Mouse (Mus musculus) hindlimb bud, embryonic 11.5 days (tissue): ENCODE data around the gene Tnc.

Source experiments
- DNase-seq: peaks from one replicate; pipeline ENCODE4 v3.0.0-alpha.2; 2012; ENCODE audit warnings: low read depth, low spot score; ENCODE audit errors: extremely low spot score

Tnc gene

GRCm38 (mm10) chr4:64029486-64029885 is 17.3 kb downstream of the Tnc start:
- DNase-seq: no peak

- no peak for DNase-seq
Observed at GRCm38 (mm10) chr4:64025591-64025990, 21.2 kb downstream of the Tnc start.

- DNase-seq: no peak
Observed at GRCm38 (mm10) chr4:64024041-64024779, 22.6 kb downstream of the Tnc start.

DNA sequence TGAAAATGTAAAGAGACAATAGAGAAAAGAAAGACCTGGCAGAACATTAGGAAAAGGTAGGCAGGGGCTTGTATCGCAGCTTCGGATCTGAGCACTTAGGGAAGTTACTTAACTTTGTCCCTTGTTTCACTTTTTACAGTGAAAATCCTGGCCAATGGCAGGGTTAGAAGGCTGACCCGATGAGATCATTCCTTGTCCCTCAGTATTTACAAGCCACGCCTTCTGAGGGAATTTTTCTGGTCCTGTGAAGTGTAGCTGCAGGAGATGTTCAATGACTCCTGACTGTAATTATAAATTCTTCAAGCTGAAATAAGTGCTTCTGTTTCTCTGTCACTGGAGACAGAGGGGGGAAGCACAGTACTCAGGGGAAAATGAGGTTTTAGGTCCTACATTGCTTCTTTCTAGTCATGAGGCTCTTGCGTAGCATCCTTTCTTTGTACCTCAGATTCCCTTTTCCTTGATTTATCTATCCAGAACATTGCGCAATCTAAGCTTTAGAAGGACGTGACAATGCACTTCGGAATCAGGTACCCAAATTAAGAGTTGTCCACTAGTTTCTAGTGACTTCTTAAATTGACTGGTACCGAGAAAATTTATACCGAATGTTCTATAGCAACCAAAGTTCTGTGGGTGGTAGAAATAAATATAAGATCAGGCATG is 25.8 kb downstream of the Tnc start:
- no peak for DNase-seq

- DNase-seq: no peak
Observed at GRCm38 (mm10) chr4:64020151-64020550, 26.7 kb downstream of the Tnc start.

GRCm38 (mm10) chr4:64011308-64011707 is 35.5 kb downstream of the Tnc start:
- no peak for DNase-seq

DNA sequence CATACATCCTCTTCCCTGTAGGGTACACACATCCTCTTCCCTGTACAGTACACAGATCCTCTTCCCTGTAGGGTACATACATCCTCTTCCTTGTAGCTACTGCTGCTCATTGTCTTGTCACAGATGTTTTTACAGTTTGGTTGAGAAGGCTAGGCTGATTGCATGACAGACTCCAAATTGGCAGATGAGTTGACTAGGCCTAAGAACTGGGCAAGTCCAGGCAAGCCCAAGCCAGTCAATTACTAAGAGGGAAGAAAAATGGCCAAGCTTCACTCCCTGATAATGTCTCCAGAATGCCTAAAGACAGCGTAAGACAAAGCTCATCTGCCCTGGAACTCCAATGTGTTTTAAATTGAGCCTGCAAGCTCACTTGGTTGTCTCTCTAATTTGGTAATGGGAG is 36.9 kb downstream of the Tnc start:
- no peak for DNase-seq

- DNase-seq: no peak
Observed at GRCm38 (mm10) chr4:64005198-64005597, 41.6 kb downstream of the Tnc start.

DNA sequence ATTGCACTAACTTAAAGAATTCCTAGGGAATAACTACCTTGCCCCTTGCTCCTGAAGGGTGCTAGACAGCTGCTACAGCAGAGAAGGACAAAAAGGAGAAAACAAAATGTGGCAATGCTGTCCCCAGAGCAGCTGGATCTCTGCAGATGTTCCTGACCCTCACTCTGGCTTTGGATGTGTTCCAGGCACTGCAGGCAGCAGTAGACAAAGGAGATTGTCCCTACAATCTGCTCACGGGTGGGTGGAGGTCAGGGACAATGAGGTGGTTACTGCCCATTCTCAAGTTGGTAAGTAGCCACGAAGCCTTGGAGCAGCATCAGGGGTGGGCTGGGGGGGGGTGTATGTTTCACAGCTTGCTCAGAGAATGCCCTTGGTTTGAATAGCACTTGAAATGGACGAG is 43.1 kb downstream of the Tnc start:
- DNase-seq: no peak

DNA sequence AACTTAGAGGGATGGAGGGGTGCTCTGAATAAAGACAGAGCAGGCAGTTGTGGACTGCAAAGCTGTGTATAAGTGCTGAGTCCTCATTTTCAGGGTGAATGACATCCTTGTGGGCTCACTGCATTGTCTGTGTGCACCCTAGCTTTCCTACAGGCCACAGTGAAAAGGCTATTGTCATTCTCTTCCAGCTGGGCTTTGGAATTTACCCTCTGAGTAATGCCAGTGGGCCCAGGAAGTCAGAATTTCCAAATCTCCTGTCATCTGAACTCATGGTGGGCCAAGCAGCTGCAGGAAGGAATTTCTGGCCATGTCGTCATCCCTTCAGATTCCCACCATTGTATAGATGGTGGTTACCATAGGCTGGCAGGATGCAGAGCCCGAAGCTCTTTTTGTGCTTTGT is 44.6 kb downstream of the Tnc start:
- no peak for DNase-seq

- no peak for DNase-seq
Observed at GRCm38 (mm10) chr4:64000788-64001187, 46.0 kb downstream of the Tnc start.

- no peak for DNase-seq
Observed at GRCm38 (mm10) chr4:64000293-64000692, 46.5 kb downstream of the Tnc start.

GRCm38 (mm10) chr4:63993462-63994113 is 53.2 kb downstream of the Tnc start:
- no peak for DNase-seq

GRCm38 (mm10) chr4:63990216-63990615 is 56.6 kb downstream of the Tnc start:
- DNase-seq: no peak

DNA sequence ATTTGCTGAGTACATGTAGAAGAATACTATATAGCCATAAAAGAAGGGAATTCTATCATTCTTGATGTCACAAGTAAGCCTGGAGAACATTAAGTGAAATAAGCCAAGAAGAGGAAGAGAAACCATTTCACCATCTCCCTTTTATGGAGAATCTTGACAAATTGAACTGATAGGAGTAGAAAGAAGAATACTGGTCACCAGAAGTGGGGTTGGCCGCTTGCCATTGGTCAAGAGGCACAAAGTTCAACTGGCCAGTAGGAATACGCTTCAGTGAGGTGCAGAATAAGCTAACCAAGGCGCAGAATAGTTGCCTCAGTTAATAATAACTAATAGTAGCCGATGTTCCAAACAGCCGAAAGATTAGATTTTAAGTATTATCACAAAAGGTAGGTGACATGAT is 58.7 kb downstream of the Tnc start:
- no peak for DNase-seq

DNA sequence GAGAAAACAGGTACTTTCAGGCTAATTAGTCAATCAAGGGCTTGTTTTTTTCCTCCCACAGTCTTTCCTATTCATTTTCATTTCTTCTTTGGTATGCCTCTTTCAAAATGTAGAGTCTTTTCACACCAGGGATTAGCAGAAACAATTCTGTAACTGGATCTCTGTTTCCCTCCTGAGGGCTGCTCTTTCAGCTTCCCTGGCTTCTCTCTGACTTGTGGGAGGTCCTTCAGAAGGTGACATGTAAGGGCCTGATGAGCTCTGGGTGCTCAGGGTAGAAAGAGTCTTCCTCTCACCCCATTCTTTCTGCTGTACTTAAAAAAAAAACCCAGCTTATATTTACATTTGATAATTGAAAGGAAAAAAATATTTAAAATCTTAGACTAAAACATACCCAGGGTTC is 60.2 kb downstream of the Tnc start:
- DNase-seq: no peak

GRCm38 (mm10) chr4:63983098-63983445 is 63.7 kb downstream of the Tnc start:
- no peak for DNase-seq

- DNase-seq: no peak
Observed at GRCm38 (mm10) chr4:63982425-63983097, 64.3 kb downstream of the Tnc start.

- DNase-seq: no peak
Observed at GRCm38 (mm10) chr4:63980211-63980794, 66.5 kb downstream of the Tnc start.

DNA sequence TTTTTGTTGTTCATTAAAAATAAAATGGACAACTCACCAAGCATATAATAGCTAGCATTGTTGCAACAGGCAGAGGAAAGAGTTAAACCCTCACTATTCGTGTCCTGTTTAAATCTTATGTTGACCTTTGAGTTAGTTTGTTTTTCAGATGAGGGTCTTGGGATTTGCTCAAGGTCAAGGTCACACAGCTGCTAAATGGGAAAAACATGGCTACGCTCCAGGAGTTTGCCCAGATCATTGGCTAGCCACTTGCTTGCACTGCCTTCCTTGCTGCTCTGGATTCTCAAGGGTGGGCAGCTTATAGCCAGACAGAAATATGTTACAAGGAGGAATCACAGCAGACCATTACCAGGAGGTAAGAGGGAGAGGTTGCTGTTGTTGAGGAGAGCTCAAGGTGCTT is 67.2 kb downstream of the Tnc start:
- peak; percentile 56 for DNase-seq

- DNase-seq: no peak
Observed at GRCm38 (mm10) chr4:63972536-63972935, 74.3 kb downstream of the Tnc start.
